Mouse (Mus musculus): ENCODE data around the gene Dok3. TPM values are rescaled to one million over a fixed set of nuclear protein-coding genes. Genes with fewer than 3 reads are reported as not detected.
"Not testable (repeated sequence)": the region's sequence is repeated elsewhere in the genome, so short reads cannot be mapped to it uniquely, and the experiment has no call there.

Gene Dok3
- total and polyA plus RNA-seq, 2 experiments from 2014 or later, result 0.82 to 4.8 TPM

GRCm38 (mm10) chr13:55571027-55571751 is 42.1 kb upstream of the Dok3 start, which contains the start of gene Fam193b:
Fam193b (minus strand) TSS chr13:55571120.
- H3K27ac ChIP-seq (ENCODE audit: low read depth, low read length), result peak within 1 kb of the TSS; percentile 89
- peak within 1 kb of the TSS; percentile 89 for H3K4me3 ChIP-seq (ENCODE audit: low read depth, low read length)
- peaks cover 12% of the 10 kb centered on the region for H3K4me1 ChIP-seq (ENCODE audit: insufficient read depth)
- H3K4me2 ChIP-seq (ENCODE audit: low read depth), result peak within 1 kb of the TSS; percentile 66
- H3K27me3 ChIP-seq (ENCODE audit: insufficient read depth, low read length), result no peaks in the 10 kb centered on the region
- H3K9ac ChIP-seq, result peak within 1 kb of the TSS; percentile 93
- H3K9me3 ChIP-seq (ENCODE audit: low read length), result no peaks in the 10 kb centered on the region
- peak; percentile 94 for DNase-seq
- peak; percentile 93 for ATAC-seq
- no peak for TF ChIP-seq CTCF (IDR thresholded peaks at IDR 0.05; ENCODE audit: low read depth)
- H3K36me3 ChIP-seq (ENCODE audit: insufficient read depth), result no peaks in the 10 kb centered on the region; the same call in 1 of the 2 replicates
- 2% methylated on average over 39 of the region's 47 CpGs for WGBS

DNA sequence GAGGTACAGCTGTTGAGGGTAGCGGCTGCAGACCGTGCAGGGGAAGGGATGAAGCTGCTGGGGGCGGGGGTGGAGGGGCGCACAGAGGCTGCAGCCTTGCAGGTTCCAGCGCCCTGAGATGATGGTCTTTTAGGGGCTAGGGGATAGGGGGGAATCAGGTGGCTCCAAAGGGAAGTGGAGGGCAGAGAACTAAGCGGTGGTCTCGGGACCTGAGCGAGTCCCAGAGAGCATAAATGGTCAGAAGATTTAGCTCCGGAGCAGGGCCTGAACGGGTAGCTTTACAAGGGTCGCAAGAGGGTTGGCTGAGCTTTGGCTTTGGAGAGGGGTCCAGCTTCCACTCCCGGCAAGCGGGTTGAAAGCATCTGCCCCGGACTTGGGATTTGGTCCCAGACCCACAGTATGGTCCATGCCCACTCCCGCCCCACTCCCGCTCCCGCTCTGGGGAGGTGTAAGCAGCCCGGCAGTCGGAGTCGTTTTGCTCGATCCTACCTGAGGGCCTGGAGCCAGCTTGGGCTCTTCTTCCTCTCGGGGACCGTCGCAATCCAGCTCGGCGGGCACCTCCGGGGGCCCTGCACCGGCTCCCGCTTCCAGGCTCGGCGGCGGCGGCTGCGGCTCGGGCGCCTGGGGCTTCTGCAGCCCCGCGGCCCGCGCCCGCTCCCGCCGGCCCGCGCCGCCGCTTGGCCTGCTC is 41.3 kb upstream of the Dok3 start:
- WGBS, result 2% methylated on average over 47 of the region's 47 CpGs
- peak overlapping the region; percentile 93 for H3K9ac ChIP-seq
- H3K36me3 ChIP-seq (ENCODE audit: insufficient read depth), result peaks cover 2% of the 10 kb centered on the region; the same call in 1 of the 2 replicates
- peak overlapping the region; percentile 89 for H3K27ac ChIP-seq (ENCODE audit: low read depth, low read length)
- peaks cover 12% of the 10 kb centered on the region for H3K4me1 ChIP-seq (ENCODE audit: insufficient read depth)
- ATAC-seq, result peak; percentile 74
- peak; percentile 49 for DNase-seq
- TF ChIP-seq CTCF (IDR thresholded peaks at IDR 0.05; ENCODE audit: low read depth), result no peak
- peak overlapping the region; percentile 89 for H3K4me3 ChIP-seq (ENCODE audit: low read depth, low read length)
- no peaks in the 10 kb centered on the region for H3K27me3 ChIP-seq (ENCODE audit: insufficient read depth, low read length)
- peak overlapping the region; percentile 66 for H3K4me2 ChIP-seq (ENCODE audit: low read depth)
- no peaks in the 10 kb centered on the region for H3K9me3 ChIP-seq (ENCODE audit: low read length)

- ATAC-seq (peak; percentile 40), DNase-seq (peak; percentile 29)
- peak overlapping the region; percentile 93 for H3K9ac ChIP-seq
- H3K36me3 ChIP-seq (ENCODE audit: insufficient read depth), result peaks cover 3% of the 10 kb centered on the region; the same call in 1 of the 2 replicates
- peak overlapping the region; percentile 66 for H3K4me2 ChIP-seq (ENCODE audit: low read depth)
- TF ChIP-seq CTCF (IDR thresholded peaks at IDR 0.05; ENCODE audit: low read depth), result 0 out of 2 replicates have a peak, but pooled peaks have one; percentile 28
- H3K4me3 ChIP-seq (ENCODE audit: low read depth, low read length), result peak overlapping the region; percentile 89
- H3K4me1 ChIP-seq (ENCODE audit: insufficient read depth), result peaks cover 12% of the 10 kb centered on the region
- no peaks in the 10 kb centered on the region for H3K27me3 ChIP-seq (ENCODE audit: insufficient read depth, low read length)
- no peaks in the 10 kb centered on the region for H3K9me3 ChIP-seq (ENCODE audit: low read length)
- peak overlapping the region; percentile 89 for H3K27ac ChIP-seq (ENCODE audit: low read depth, low read length)
- 4% methylated on average over 16 of the region's 16 CpGs for WGBS
Measured at GRCm38 (mm10) chr13:55569726-55570285, 40.7 kb upstream of the Dok3 start.

GRCm38 (mm10) chr13:55568524-55568923 is 39.4 kb upstream of the Dok3 start:
- not testable (repeated sequence) for H3K27me3 ChIP-seq (ENCODE audit: insufficient read depth, low read length); H3K9me3 ChIP-seq (ENCODE audit: low read length); H3K4me2 ChIP-seq (ENCODE audit: low read depth); ATAC-seq; H3K9ac ChIP-seq; H3K36me3 ChIP-seq (ENCODE audit: insufficient read depth); DNase-seq; H3K27ac ChIP-seq (ENCODE audit: low read depth, low read length); H3K4me3 ChIP-seq (ENCODE audit: low read depth, low read length)
- WGBS, result 94% methylated on average over 4 of the region's 4 CpGs
- peaks cover 12% of the 10 kb centered on the region for H3K4me1 ChIP-seq (ENCODE audit: insufficient read depth)

- ATAC-seq (no peak), DNase-seq (no peak)
- Histone ChIP-seq H3K4me1 (ENCODE audit: insufficient read depth) (peaks cover 12% of the 10 kb centered on the region), H3K9me3 (ENCODE audit: low read length) (no peaks in the 10 kb centered on the region), H3K27ac (ENCODE audit: low read depth, low read length) (no peak overlapping the region), H3K4me3 (ENCODE audit: low read depth, low read length) (no peak overlapping the region), H3K36me3 (ENCODE audit: insufficient read depth) (peaks cover 3% of the 10 kb centered on the region; the same call in 1 of the 2 replicates), H3K27me3 (ENCODE audit: insufficient read depth, low read length) (no peaks in the 10 kb centered on the region), H3K9ac (no peak overlapping the region), H3K4me2 (ENCODE audit: low read depth) (no peak overlapping the region)
- 89% methylated on average over 2 of the region's 2 CpGs for WGBS
- TF ChIP-seq CTCF (IDR thresholded peaks at IDR 0.05; ENCODE audit: low read depth), result no peak
Measured at GRCm38 (mm10) chr13:55567949-55568348, 38.9 kb upstream of the Dok3 start.

DNA sequence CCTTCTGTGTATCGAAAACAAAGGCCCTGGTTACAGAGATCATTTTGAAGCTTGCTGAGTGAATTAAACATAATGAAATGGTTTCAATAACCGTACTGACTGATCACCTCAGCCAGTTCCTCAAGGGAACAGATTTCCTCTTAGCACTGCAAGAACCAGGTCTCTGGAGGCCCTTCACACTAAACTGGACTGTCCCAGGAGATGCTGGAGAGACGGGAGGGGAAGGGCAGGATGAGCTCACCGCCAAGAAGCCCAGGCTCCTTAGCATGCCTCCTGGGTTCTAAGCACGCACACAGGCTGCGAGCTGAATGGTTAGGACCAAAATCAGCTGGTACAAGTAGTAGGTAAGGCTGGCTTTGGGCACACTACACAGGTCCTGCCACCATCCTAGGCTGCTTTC is 37.9 kb upstream of the Dok3 start:
- no peak for TF ChIP-seq CTCF (IDR thresholded peaks at IDR 0.05; ENCODE audit: low read depth)
- Histone ChIP-seq H3K9ac (no peak overlapping the region), H3K4me3 (ENCODE audit: low read depth, low read length) (no peak overlapping the region), H3K4me1 (ENCODE audit: insufficient read depth) (peaks cover 9% of the 10 kb centered on the region), H3K4me2 (ENCODE audit: low read depth) (no peak overlapping the region), H3K9me3 (ENCODE audit: low read length) (no peaks in the 10 kb centered on the region), H3K27ac (ENCODE audit: low read depth, low read length) (no peak overlapping the region), H3K27me3 (ENCODE audit: insufficient read depth, low read length) (no peaks in the 10 kb centered on the region), H3K36me3 (ENCODE audit: insufficient read depth) (peaks cover 3% of the 10 kb centered on the region; the same call in 1 of the 2 replicates)
- WGBS, result 89% methylated on average over 6 of the region's 6 CpGs
- ATAC-seq (no peak), DNase-seq (no peak)
